In the genomic region with DNA sequence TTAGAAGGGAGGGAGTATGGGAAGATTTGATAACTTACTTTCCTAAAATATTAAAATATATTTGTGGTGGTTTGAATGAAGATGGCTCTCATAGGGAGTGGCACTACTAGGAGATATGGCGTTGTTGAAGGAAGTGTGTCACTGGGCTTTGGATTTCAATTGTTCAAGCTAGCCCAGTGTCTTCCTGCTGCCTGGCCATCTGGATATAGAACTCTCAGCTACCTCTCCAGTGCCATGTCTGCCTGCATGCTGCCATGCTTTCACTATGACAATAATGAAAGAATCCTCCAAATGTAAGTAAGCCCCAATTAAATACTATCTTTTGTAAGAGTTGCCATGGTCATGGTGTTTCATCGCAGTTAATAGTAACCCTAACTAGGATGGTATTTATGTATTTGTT, we compare ENCODE assay signal across 19 mouse cellular contexts. TPM values are rescaled to one million over a fixed set of nuclear protein-coding genes. Genes with fewer than 3 reads are reported as not detected.
"Had no signal": no experiment of that assay in that cellular context is flagged by ENCODE, and none has a peak within 500 bp of the region (broad histone marks: within the 10 kb centered on the region; RNA-seq: fewer than 3 reads in every experiment).

No protein-coding gene starts in this region.

- H3K27ac ChIP-seq: midbrain, embryonic 10.5 days; midbrain, embryonic 12.5 days; neural tube, embryonic 13.5 days; neural tube, embryonic 15.5 days had no signal

- H3K4me3 ChIP-seq: midbrain, embryonic 10.5 days; midbrain, embryonic 12.5 days; myocyte; neural tube, embryonic 13.5 days; neural tube, embryonic 15.5 days had no signal

- H3K9me3 ChIP-seq: midbrain, embryonic 10.5 days; midbrain, embryonic 12.5 days; neural tube, embryonic 13.5 days; neural tube, embryonic 15.5 days had no signal

- DNase-seq: lung, embryonic 14.5 days; lung, postnatal 10 days; lung, postnatal 4 days; midbrain, embryonic 14.5 days; retina, postnatal 1 day; right cerebral cortex, adult 18-20 months; right cerebral cortex, postnatal 25 days; right cerebral cortex, postnatal 4 days; spleen, adult 18-20 months; thymus, adult 18-20 months; thymus, postnatal 14 days; thymus, postnatal 36 days had no signal

- H3K9ac ChIP-seq: lung, embryonic 14.5 days; midbrain, embryonic 12.5 days; neural tube, embryonic 13.5 days; neural tube, embryonic 15.5 days had no signal

- ATAC-seq: midbrain, embryonic 16.5 days had no signal

- H3K36me3 ChIP-seq: midbrain, embryonic 12.5 days; neural tube, embryonic 13.5 days; neural tube, embryonic 15.5 days had no signal

- H3K4me1 ChIP-seq: midbrain, embryonic 10.5 days; midbrain, embryonic 12.5 days; neural tube, embryonic 13.5 days; neural tube, embryonic 15.5 days had no signal

- H3K27me3 ChIP-seq: midbrain, embryonic 12.5 days; neural tube, embryonic 13.5 days; neural tube, embryonic 15.5 days had no signal

- H3K4me2 ChIP-seq: lung, embryonic 14.5 days; midbrain, embryonic 12.5 days; neural tube, embryonic 13.5 days; neural tube, embryonic 15.5 days had no signal

RNA-seq across cellular contexts. Expression of a gene that starts 42.5 kb away (rescaled TPM):
- total RNA-seq: megakaryocyte, adult 5-6 weeks had no signal
